Mouse (Mus musculus) lung, postnatal 4 days (tissue): Measurements from ENCODE around the gene Grin1.
"Not testable (repeated sequence)": the region's sequence is repeated elsewhere in the genome, so short reads cannot be mapped to it uniquely, and the experiment has no call there.

Source experiments
- DNase-seq, 2 experiments: peaks; one replicate each; pipeline ENCODE4 v3.0.0; 2021

The Grin1 gene

GRCm38 (mm10) chr2:25286314-25286713, 32.7 kb downstream of the Grin1 start:
- DNase-seq = no peak

- DNase-seq = no peak
Measured at GRCm38 (mm10) chr2:25285551-25285950, 33.4 kb downstream of the Grin1 start.

GRCm38 (mm10) chr2:25278928-25279882, 39.8 kb downstream of the Grin1 start:
- DNase-seq = peak; percentile 79 to 87

- DNase-seq = no peak
Measured at GRCm38 (mm10) chr2:25273010-25273409, 46.0 kb downstream of the Grin1 start.

- no peak for DNase-seq
Measured at GRCm38 (mm10) chr2:25272515-25272914, 46.5 kb downstream of the Grin1 start.

GRCm38 (mm10) chr2:25271827-25272511, 47.0 kb downstream of the Grin1 start, which contains the start of the genes Ssna1 and Anapc2:
Ssna1 (minus strand) TSS chr2:25272438.
Anapc2 (plus strand) TSS chr2:25272478.
- DNase-seq = peak; percentile 98 to 99

GRCm38 (mm10) chr2:25267746-25268309, 51.2 kb downstream of the Grin1 start:
- no peak for DNase-seq

- no peak for DNase-seq
Measured at GRCm38 (mm10) chr2:25267241-25267640, 51.7 kb downstream of the Grin1 start.

GRCm38 (mm10) chr2:25266720-25267119, 52.3 kb downstream of the Grin1 start:
- peak in 1 of 2 experiments; percentile 37 for DNase-seq

GRCm38 (mm10) chr2:25265897-25266656, 52.9 kb downstream of the Grin1 start:
- peak in 1 of 2 experiments; percentile 26 for DNase-seq

- no peak for DNase-seq
Measured at GRCm38 (mm10) chr2:25264851-25265250, 54.1 kb downstream of the Grin1 start.

- DNase-seq = no peak
Measured at GRCm38 (mm10) chr2:25264286-25264660, 54.7 kb downstream of the Grin1 start.

GRCm38 (mm10) chr2:25263623-25264285, 55.2 kb downstream of the Grin1 start:
- DNase-seq = no peak

- DNase-seq = peak; percentile 50 to 53
Measured at GRCm38 (mm10) chr2:25262795-25263622, 56.0 kb downstream of the Grin1 start.

GRCm38 (mm10) chr2:25262291-25262767, 56.7 kb downstream of the Grin1 start, which contains the start of gene Tprn:
Tprn (plus strand) TSS chr2:25262618.
- DNase-seq = peak; percentile 94 to 97

GRCm38 (mm10) chr2:25261870-25262269, 57.1 kb downstream of the Grin1 start:
- no peak for DNase-seq

- no peak for DNase-seq
Measured at GRCm38 (mm10) chr2:25258887-25259286, 60.1 kb downstream of the Grin1 start.

- not testable (repeated sequence) for DNase-seq
Measured at GRCm38 (mm10) chr2:25257250-25257649, 61.7 kb downstream of the Grin1 start.

- DNase-seq = peak in 1 of 2 experiments; percentile 75
Measured at GRCm38 (mm10) chr2:25256443-25257109, 62.4 kb downstream of the Grin1 start.

GRCm38 (mm10) chr2:25255284-25255779, 63.7 kb downstream of the Grin1 start, which contains the start of gene Tmem203:
Tmem203 (plus strand) TSS chr2:25255439.
- DNase-seq = peak; percentile 88 to 89
